Mouse (Mus musculus) forebrain, embryonic 11.5 days (tissue): ENCODE results near the gene Trex2. TPM values are rescaled to one million over a fixed set of nuclear protein-coding genes. Genes with fewer than 3 reads are reported as not detected.
"Not testable (repeated sequence)": the region's sequence is repeated elsewhere in the genome, so short reads cannot be mapped to it uniquely, and the experiment has no call there.

Source experiments
- ATAC-seq: fragments of 200-750 bp; cut with Nextera tagmentation; replicated peaks from 2 replicates; pipeline ENCODE4 v1.8.0; 2017; ENCODE audit warnings: moderate TSS enrichment; ENCODE audit not compliant: low FRiP score
- DNase-seq: peaks from one replicate; pipeline ENCODE4 v3.0.0-alpha.2; 2017; ENCODE audit warnings: low spot score
- H3K27ac ChIP-seq: fragments of 300-500 bp; sonication (generic); 2 replicates; pipeline ENCODE4 v1.5.1; 2014; ENCODE audit warnings: low read depth, low read length
- H3K27me3 ChIP-seq: fragments of 300-500 bp; sonication (generic); 2 replicates; pipeline ENCODE4 v1.6.1; 2014; ENCODE audit warnings: mild to moderate bottlenecking, low read length, mixed read lengths; ENCODE audit not compliant: control insufficient read depth, insufficient read depth
- H3K36me3 ChIP-seq: fragments of 300-500 bp; sonication (generic); 2 replicates; pipeline ENCODE4 v1.6.1; 2014; ENCODE audit warnings: mild to moderate bottlenecking, low read length, moderate library complexity, mixed read lengths; ENCODE audit not compliant: control insufficient read depth, insufficient read depth
- H3K4me1 ChIP-seq: fragments of 300-500 bp; sonication (generic); replicated peaks from 2 replicates; pipeline ENCODE4 v1.6.1; 2014; ENCODE audit warnings: low read length, mixed read lengths; ENCODE audit not compliant: control insufficient read depth, insufficient read depth
- H3K4me2 ChIP-seq: fragments of 300-500 bp; sonication (generic); 2 replicates; pipeline ENCODE4 v1.6.1; 2014; ENCODE audit warnings: low read depth, mild to moderate bottlenecking, low read length, moderate library complexity, mixed read lengths; ENCODE audit not compliant: severe bottlenecking
- H3K4me3 ChIP-seq: fragments of 300-500 bp; sonication (generic); 2 replicates; pipeline ENCODE4 v1.5.1; 2014; ENCODE audit warnings: low read depth, low read length
- H3K9ac ChIP-seq: fragments of 300-500 bp; sonication (generic); 2 replicates; pipeline ENCODE4 v1.6.1; 2014; ENCODE audit warnings: low read length
- H3K9me3 ChIP-seq: fragments of 300-500 bp; sonication (generic); 2 replicates; pipeline ENCODE4 v1.6.1; 2016; ENCODE audit warnings: low read length, mixed read lengths; ENCODE audit not compliant: control insufficient read depth
- WGBS: fragments of 180-500 bp; shearing (Covaris S2); extraction: QIAGEN DNeasy Blood & Tissue Kit; methylation state at CpG from one replicate; pipeline ENCODE4 v1.1.7; 2014; 5-methylcytosine and 5-hydroxymethylcytosine counted together
- polyA plus RNA-seq: library from polyadenylated mRNA; unstranded; fragments of >200 nt; fragmentation: Nextera tagmentation; extraction: Ambion mirVana; gene quantifications from 2 replicates; pipeline ENCODE4 v1.2.1, GENCODE M21; 2014

Gene Trex2
- polyA plus RNA-seq, 1 experiment from 2014 or later = not detected

GRCm38 (mm10) chrX:73398636-73399035 is 36.5 kb downstream of the Trex2 start, which contains the start of gene Gm18336:
Gene Gm18336 (minus strand): TSS chrX:73398736.
- H3K4me3 ChIP-seq, ATAC-seq, H3K36me3 ChIP-seq, DNase-seq, H3K9ac ChIP-seq, H3K9me3 ChIP-seq, H3K27me3 ChIP-seq, H3K27ac ChIP-seq, H3K4me2 ChIP-seq, H3K4me1 ChIP-seq: not testable (repeated sequence)
- 67% methylated on average over 1 of the region's 2 CpGs for WGBS

- 100% methylated on average over 1 of the region's 1 CpGs for WGBS
- no peaks in the 10 kb centered on the region for H3K36me3 ChIP-seq
- no peak overlapping the region for H3K4me2 ChIP-seq
- no peaks in the 10 kb centered on the region for H3K9me3 ChIP-seq
- H3K9ac ChIP-seq = no peak overlapping the region
- no peak overlapping the region for H3K4me3 ChIP-seq
- ATAC-seq (no peak), DNase-seq (no peak)
- H3K4me1 ChIP-seq = no peaks in the 10 kb centered on the region
- H3K27ac ChIP-seq = no peak overlapping the region
- no peaks in the 10 kb centered on the region for H3K27me3 ChIP-seq
Observed at GRCm38 (mm10) chrX:73396446-73396845, 38.7 kb downstream of the Trex2 start.

DNA sequence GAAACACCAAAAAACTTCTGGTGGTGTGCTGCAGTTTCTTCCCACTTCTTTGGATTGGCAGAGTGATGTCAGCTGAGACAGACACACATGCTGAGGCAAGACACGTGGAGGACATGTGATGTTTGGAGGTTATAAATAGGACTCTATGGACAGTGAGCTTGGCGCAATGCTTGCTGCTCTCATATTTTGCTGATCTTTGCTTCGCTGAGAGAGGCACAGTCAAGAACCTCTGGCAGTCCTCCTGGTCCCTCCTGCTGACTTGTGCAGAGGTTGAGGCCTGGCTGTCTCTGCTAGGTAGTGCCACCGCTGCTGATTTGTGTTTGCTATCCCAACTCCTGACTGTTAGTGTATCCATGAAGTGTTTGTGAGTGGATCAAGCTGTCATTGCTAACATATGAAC is 43.7 kb downstream of the Trex2 start:
- WGBS = 87% methylated on average over 4 of the region's 4 CpGs

GRCm38 (mm10) chrX:73384924-73385323 is 50.2 kb downstream of the Trex2 start:
- no peak for DNase-seq
- no peak overlapping the region for H3K27ac ChIP-seq
- no peaks in the 10 kb centered on the region for H3K27me3 ChIP-seq
- ATAC-seq = no peak
- no peak overlapping the region for H3K4me2 ChIP-seq
- H3K4me3 ChIP-seq = no peak overlapping the region
- H3K36me3 ChIP-seq = no peaks in the 10 kb centered on the region
- 60% methylated on average over 1 of the region's 1 CpGs for WGBS
- H3K9ac ChIP-seq = no peak overlapping the region
- H3K9me3 ChIP-seq = no peaks in the 10 kb centered on the region
- no peaks in the 10 kb centered on the region for H3K4me1 ChIP-seq

More for the DNA sequence above, 43.7 kb downstream of the Trex2 start:
- H3K36me3 ChIP-seq = no peaks in the 10 kb centered on the region
- no peaks in the 10 kb centered on the region for H3K9me3 ChIP-seq
- no peak overlapping the region for H3K27ac ChIP-seq
- DNase-seq (no peak), ATAC-seq (no peak)
- H3K4me2 ChIP-seq = no peak overlapping the region
- H3K4me3 ChIP-seq = no peak overlapping the region
- H3K27me3 ChIP-seq = no peaks in the 10 kb centered on the region
- no peaks in the 10 kb centered on the region for H3K4me1 ChIP-seq
- H3K9ac ChIP-seq = no peak overlapping the region

GRCm38 (mm10) chrX:73384419-73384818 is 50.7 kb downstream of the Trex2 start:
- 84% methylated on average over 6 of the region's 6 CpGs for WGBS
- Histone ChIP-seq H3K36me3 (no peaks in the 10 kb centered on the region), H3K9me3 (no peaks in the 10 kb centered on the region), H3K9ac (no peak overlapping the region), H3K27me3 (no peaks in the 10 kb centered on the region), H3K4me3 (no peak overlapping the region), H3K4me1 (no peaks in the 10 kb centered on the region), H3K4me2 (no peak overlapping the region), H3K27ac (no peak overlapping the region)
- DNase-seq (no peak), ATAC-seq (no peak)

Other genes starting within 250 kb of the Trex2 start
- 11.5 and 12.8 TPM in 2 replicates for gene Xlr3b, start 243.1 kb downstream of the Trex2 start, polyA plus RNA-seq
- gene Xlr4b, start 221.0 kb downstream of the Trex2 start, polyA plus RNA-seq = 0.32 and 0.41 TPM in 2 replicates
- gene F8a, start 207.1 kb downstream of the Trex2 start, polyA plus RNA-seq = 16.4 and 17.4 TPM in 2 replicates
- not detected in 2 replicates for gene Xlr4c, start 192.2 kb downstream of the Trex2 start, polyA plus RNA-seq
- 0.29 TPM in 1 of 2 replicates, not detected in the other for gene Xlr3c, start 170.0 kb downstream of the Trex2 start, polyA plus RNA-seq
- gene Xlr5a, start 142.4 kb downstream of the Trex2 start, polyA plus RNA-seq = not detected in 2 replicates
- not detected in 2 replicates for gene Xlr5c, start 142.4 kb downstream of the Trex2 start, polyA plus RNA-seq
- not detected in 2 replicates for gene Gm45015, start 98.5 kb downstream of the Trex2 start, polyA plus RNA-seq
- gene Zfp275, start 92.7 kb downstream of the Trex2 start, polyA plus RNA-seq = 16.9 and 21.0 TPM in 2 replicates
- not detected in 2 replicates for gene Gm18336, start 36.6 kb downstream of the Trex2 start, polyA plus RNA-seq
- 0.12 and 0.13 TPM in 2 replicates for gene Zfp92, start 24.2 kb downstream of the Trex2 start, polyA plus RNA-seq
- 74.8 and 78.2 TPM in 2 replicates for gene Haus7, start 23.7 kb upstream of the Trex2 start, polyA plus RNA-seq
- 28.6 and 32.2 TPM in 2 replicates for gene Bgn, start 48.3 kb upstream of the Trex2 start, polyA plus RNA-seq
- 0.11 and 0.15 TPM in 2 replicates for gene Atp2b3, start 67.7 kb upstream of the Trex2 start, polyA plus RNA-seq
- 4.5 and 5.5 TPM in 2 replicates for gene Dusp9, start 204.1 kb upstream of the Trex2 start, polyA plus RNA-seq
- 11.1 and 17.4 TPM in 2 replicates for gene Pnck, start 224.8 kb upstream of the Trex2 start, polyA plus RNA-seq
- 7.5 and 9.0 TPM in 2 replicates for gene Slc6a8, start 237.8 kb upstream of the Trex2 start, polyA plus RNA-seq